Mouse (Mus musculus) myocyte (in vitro differentiated cells): Measurements from ENCODE around the gene Aip. TPM values are rescaled to one million over a fixed set of nuclear protein-coding genes. Genes with fewer than 3 reads are reported as not detected.
"Not testable (repeated sequence)": the region's sequence is repeated elsewhere in the genome, so short reads cannot be mapped to it uniquely, and the experiment has no call there.

Experiments used
- H3K27me3 ChIP-seq: one replicate; pipeline ENCODE4 v1.6.1; 2011; ENCODE audit not compliant: control insufficient read depth, insufficient read depth, insufficient read length
- H3K36me3 ChIP-seq: one replicate; pipeline ENCODE4 v1.6.1; 2011; ENCODE audit not compliant: control insufficient read depth, insufficient read depth
- H3K4me2 ChIP-seq: one replicate; pipeline ENCODE4 v1.6.1; 2011; ENCODE audit warnings: low read depth, control low read depth
- H3K4me3 ChIP-seq: one replicate; pipeline ENCODE4 v1.5.1; 2011; ENCODE audit warnings: mild to moderate bottlenecking, control low read depth, moderate library complexity
- H3K79me2 ChIP-seq: one replicate; pipeline ENCODE4 v1.6.1; 2011; ENCODE audit not compliant: control insufficient read depth, insufficient read depth
- H3ac ChIP-seq: one replicate; pipeline ENCODE4 v1.6.1; 2011; ENCODE audit not compliant: control insufficient read depth, insufficient read length
- CEBPB ChIP-seq: IDR thresholded peaks from 2 replicates; pipeline ENCODE4 v1.6.1; 2011; ENCODE audit warnings: mild to moderate bottlenecking, moderate library complexity; ENCODE audit not compliant: poor library complexity, insufficient read depth, severe bottlenecking
- E2F4 ChIP-seq: IDR thresholded peaks from one replicate; pipeline ENCODE4 v1.6.1; 2011; ENCODE audit warnings: mild to moderate bottlenecking, control low read depth, moderate library complexity; ENCODE audit not compliant: insufficient read depth
- MAX ChIP-seq: IDR thresholded peaks from one replicate; pipeline ENCODE4 v1.6.1; 2011; ENCODE audit warnings: low read depth, mild to moderate bottlenecking, control low read depth
- MYOD1 ChIP-seq, 3 experiments: IDR thresholded peaks; one replicate each; pipeline ENCODE4 v1.6.1; 2011; ENCODE audit warnings: control low read depth in 2 of 3, low read depth in 2 of 3, mild to moderate bottlenecking in 2 of 3, moderate library complexity in 1 of 3; ENCODE audit not compliant: insufficient read length in 2 of 3, control insufficient read depth in 1 of 3
- MYOG ChIP-seq, 3 experiments: IDR thresholded peaks; one replicate each; pipeline ENCODE4 v1.6.1; 2011; ENCODE audit warnings: control low read depth in 2 of 3, low read depth in 2 of 3, mild to moderate bottlenecking in 2 of 3; ENCODE audit not compliant: insufficient read length in 2 of 3, control insufficient read depth in 1 of 3, insufficient read depth in 1 of 3
- POLR2A ChIP-seq: IDR thresholded peaks from one replicate; pipeline ENCODE4 v1.6.1; 2011; ENCODE audit warnings: low read depth, mild to moderate bottlenecking, control low read depth, moderate library complexity; ENCODE audit not compliant: insufficient read length
- POLR2AphosphoS2 ChIP-seq: IDR thresholded peaks from one replicate; pipeline ENCODE4 v1.6.1; 2011; ENCODE audit warnings: low read depth, control low read depth; ENCODE audit not compliant: insufficient read length
- REST ChIP-seq: IDR thresholded peaks from one replicate; pipeline ENCODE4 v1.6.1; 2011; ENCODE audit warnings: mild to moderate bottlenecking, control low read depth, moderate library complexity; ENCODE audit not compliant: insufficient read depth, insufficient read length
- SRF ChIP-seq: IDR thresholded peaks from one replicate; pipeline ENCODE4 v1.6.1; 2011; ENCODE audit warnings: low read depth; ENCODE audit not compliant: control insufficient read depth, insufficient read length
- TCF12 ChIP-seq: IDR thresholded peaks from one replicate; pipeline ENCODE4 v1.6.1; 2011; ENCODE audit warnings: mild to moderate bottlenecking, control low read depth; ENCODE audit not compliant: poor library complexity, insufficient read depth, severe bottlenecking
- TCF3 ChIP-seq: IDR thresholded peaks from one replicate; pipeline ENCODE4 v1.6.1; 2011; ENCODE audit warnings: low read depth, control low read depth; ENCODE audit not compliant: insufficient read length
- USF1 ChIP-seq: IDR thresholded peaks from one replicate; pipeline ENCODE4 v1.6.1; 2011; ENCODE audit warnings: low read depth, mild to moderate bottlenecking, control low read depth, moderate library complexity
- polyA plus RNA-seq: library from polyadenylated mRNA; unstranded; fragments of >200 nt; fragmentation: generic; extraction: Trizol; gene quantifications from one replicate; pipeline ENCODE4 v1.2.1, GENCODE M21; 2012; ENCODE audit warnings: missing spikeins

The Aip gene
- polyA plus RNA-seq, 1 experiment: 250 TPM

DNA sequence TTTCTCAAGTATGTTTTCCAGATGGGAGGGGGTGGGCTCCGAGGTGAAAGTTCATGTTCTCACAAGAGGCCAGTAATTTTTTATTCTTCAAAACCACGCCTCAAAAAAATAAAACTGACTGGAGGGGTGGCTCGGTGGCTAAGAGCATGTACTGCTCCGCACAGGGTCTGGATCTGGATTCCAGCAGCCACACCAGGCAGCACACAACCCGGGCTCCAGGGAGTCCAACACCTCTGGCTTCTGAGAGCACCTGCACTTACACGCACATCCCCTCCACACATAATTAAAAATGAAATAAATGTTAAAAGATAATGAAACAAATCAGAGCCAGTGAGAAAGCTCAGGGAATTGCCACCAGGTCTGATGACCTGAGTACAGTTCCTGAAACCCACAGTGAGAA lies 59.4 kb downstream of the Aip start:
- H3K27me3 ChIP-seq: no peaks in the 10 kb centered on the region
- H3K4me2 ChIP-seq: no peak overlapping the region
- H3K79me2 ChIP-seq: no peaks in the 10 kb centered on the region
- no peak overlapping the region for H3K4me3 ChIP-seq
- H3ac ChIP-seq: no peak overlapping the region
- no peak for TF ChIP-seq MAX
- TF ChIP-seq TCF12: no peak
- TF ChIP-seq TCF3: no peak
- no peak for TF ChIP-seq CEBPB
- TF ChIP-seq MYOG (IDR thresholded peaks at IDR 0.05; ENCODE audit: control insufficient read depth in 1 of 3, insufficient read depth in 1 of 3, insufficient read length in 2 of 3, low read depth in 2 of 3): no peak
- no peak for TF ChIP-seq SRF
- TF ChIP-seq POLR2A: no peak
- no peak for TF ChIP-seq E2F4
- no peak for TF ChIP-seq REST
- no peak for TF ChIP-seq POLR2AphosphoS2
- no peak for TF ChIP-seq MYOD1 (IDR thresholded peaks at IDR 0.05; ENCODE audit: control insufficient read depth in 1 of 3, insufficient read length in 2 of 3, low read depth in 2 of 3)
- TF ChIP-seq USF1: no peak
- no peaks in the 10 kb centered on the region for H3K36me3 ChIP-seq

DNA sequence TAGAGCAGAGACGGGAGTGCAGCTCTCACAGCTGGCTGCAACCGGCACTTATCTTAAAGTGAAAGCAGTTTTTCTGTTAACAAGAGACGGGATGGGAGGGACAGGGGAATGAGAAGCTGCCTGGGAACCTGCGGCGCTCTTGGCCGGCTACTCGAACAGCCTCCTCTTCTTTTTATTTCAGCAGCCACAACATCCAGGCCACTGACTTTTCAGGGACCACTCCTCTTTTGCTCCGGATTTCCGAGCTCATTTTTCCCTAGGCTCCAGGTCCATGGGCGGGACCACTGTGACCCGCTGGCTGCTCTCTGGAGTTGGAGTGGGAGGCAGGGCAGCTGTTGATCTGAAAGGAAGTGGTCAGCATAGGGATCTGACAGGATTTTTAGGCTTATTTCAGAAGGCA lies 61.2 kb downstream of the Aip start:
- H3ac ChIP-seq, H3K79me2 ChIP-seq, H3K27me3 ChIP-seq, H3K36me3 ChIP-seq, H3K4me2 ChIP-seq: not testable (repeated sequence)
- peak overlapping the region; percentile 14 for H3K4me3 ChIP-seq

Other genes starting within 250 kb of the Aip start
- gene Tcirg1, start 218.7 kb downstream of the Aip start, polyA plus RNA-seq: 50.9 TPM
- gene Ndufs8, start 213.1 kb downstream of the Aip start, polyA plus RNA-seq: 482 TPM
- gene Aldh3b1, start 196.1 kb downstream of the Aip start, polyA plus RNA-seq: 51.8 TPM
- 4.0 TPM for gene Unc93b1, start 190.7 kb downstream of the Aip start, polyA plus RNA-seq
- gene Aldh3b3, start 167.2 kb downstream of the Aip start, polyA plus RNA-seq: 1.2 TPM
- gene Aldh3b2, start 153.5 kb downstream of the Aip start, polyA plus RNA-seq: 0.11 TPM
- gene Acy3, start 139.3 kb downstream of the Aip start, polyA plus RNA-seq: 6.3 TPM
- 0.04 TPM for gene Tbx10, start 133.1 kb downstream of the Aip start, polyA plus RNA-seq
- 36.9 TPM for gene Nudt8, start 125.3 kb downstream of the Aip start, polyA plus RNA-seq
- 0.50 TPM for gene Gm49405, start 125.2 kb downstream of the Aip start, polyA plus RNA-seq
- 2.5 TPM for gene Doc2g, start 122.5 kb downstream of the Aip start, polyA plus RNA-seq
- gene Ndufv1, start 113.1 kb downstream of the Aip start, polyA plus RNA-seq: 405 TPM
- gene Gstp1, start 87.9 kb downstream of the Aip start, polyA plus RNA-seq: 768 TPM
- 6.7 TPM for gene Gstp2, start 79.8 kb downstream of the Aip start, polyA plus RNA-seq
- 0.25 TPM for gene Gstp3, start 66.3 kb downstream of the Aip start, polyA plus RNA-seq
- gene Cabp2, start 44.3 kb downstream of the Aip start, polyA plus RNA-seq: not detected
- 148 TPM for gene Cdk2ap2, start 28.7 kb downstream of the Aip start, polyA plus RNA-seq
- 42.3 TPM for gene Pitpnm1, start 25.9 kb downstream of the Aip start, polyA plus RNA-seq
- gene Gpr152, start 13.9 kb upstream of the Aip start, polyA plus RNA-seq: not detected
- gene Cabp4, start 18.2 kb upstream of the Aip start, polyA plus RNA-seq: 0.10 TPM
- gene Coro1b, start 22.8 kb upstream of the Aip start, polyA plus RNA-seq: 238 TPM
- gene Ptprcap, start 27.7 kb upstream of the Aip start, polyA plus RNA-seq: 4.9 TPM
- 42.0 TPM for gene Rps6kb2, start 37.5 kb upstream of the Aip start, polyA plus RNA-seq
- 8.2 TPM for gene Carns1, start 49.6 kb upstream of the Aip start, polyA plus RNA-seq
- gene Tbc1d10c, start 65.4 kb upstream of the Aip start, polyA plus RNA-seq: 0.67 TPM
- gene Ppp1ca, start 66.2 kb upstream of the Aip start, polyA plus RNA-seq: 702 TPM
- gene Rad9a, start 75.8 kb upstream of the Aip start, polyA plus RNA-seq: 16.7 TPM
- 11.5 TPM for gene Clcf1, start 88.4 kb upstream of the Aip start, polyA plus RNA-seq
- gene AC109138.7, start 88.5 kb upstream of the Aip start, polyA plus RNA-seq: not detected
- 166 TPM for gene Pold4, start 106.0 kb upstream of the Aip start, polyA plus RNA-seq
- gene Ssh3, start 143.3 kb upstream of the Aip start, polyA plus RNA-seq: 0.17 TPM
- 1.7 TPM for gene Ankrd13d, start 157.3 kb upstream of the Aip start, polyA plus RNA-seq
- 56.3 TPM for gene Grk2, start 180.4 kb upstream of the Aip start, polyA plus RNA-seq